Mouse (Mus musculus) midbrain, embryonic 14.5 days (tissue): ENCODE results near the gene Pcx. TPM values are rescaled to one million over a fixed set of nuclear protein-coding genes. Genes with fewer than 3 reads are reported as not detected.
"Not testable (repeated sequence)": the region's sequence is repeated elsewhere in the genome, so short reads cannot be mapped to it uniquely, and the experiment has no call there.

Experiments
- ATAC-seq: fragments of 200-750 bp; cut with Nextera tagmentation; 2 replicates; pipeline ENCODE4 v1.8.0; 2017; ENCODE audit warnings: moderate number of reproducible peaks, moderate library complexity; ENCODE audit not compliant: low FRiP score, low TSS enrichment
- DNase-seq: peaks from one replicate; pipeline ENCODE4 v3.0.0-alpha.2; 2015
- H3K27ac ChIP-seq: fragments of 300-500 bp; sonication (generic); replicated peaks from 2 replicates; pipeline ENCODE4 v1.5.1; 2014; ENCODE audit warnings: mild to moderate bottlenecking, low read depth, low read length, moderate library complexity
- H3K27me3 ChIP-seq: fragments of 300-500 bp; sonication (generic); 2 replicates; pipeline ENCODE4 v1.6.1; 2014; ENCODE audit warnings: low read length, control low read depth, mixed read lengths; ENCODE audit not compliant: control insufficient read depth, insufficient read depth
- H3K36me3 ChIP-seq: fragments of 300-500 bp; sonication (generic); 2 replicates; pipeline ENCODE4 v1.6.1; 2014; ENCODE audit warnings: low read length, control low read depth; ENCODE audit not compliant: control insufficient read depth, insufficient read depth
- H3K4me1 ChIP-seq: fragments of 300-500 bp; sonication (generic); 2 replicates; pipeline ENCODE4 v1.6.1; 2014; ENCODE audit warnings: mild to moderate bottlenecking, antibody characterized with exemption, low read length, control low read depth; ENCODE audit not compliant: control insufficient read depth, insufficient read depth
- H3K4me2 ChIP-seq: fragments of 300-500 bp; sonication (generic); 2 replicates; pipeline ENCODE4 v1.6.1; 2014; ENCODE audit warnings: mild to moderate bottlenecking, low read length, moderate library complexity
- H3K4me3 ChIP-seq: fragments of 300-500 bp; sonication (generic); replicated peaks from 2 replicates; pipeline ENCODE4 v1.5.1; 2014; ENCODE audit warnings: low read depth, low read length
- H3K9ac ChIP-seq: fragments of 300-500 bp; sonication (generic); replicated peaks from 2 replicates; pipeline ENCODE4 v1.6.1; 2014; ENCODE audit warnings: mild to moderate bottlenecking, low read length, moderate library complexity
- H3K9me3 ChIP-seq: fragments of 300-500 bp; sonication (generic); 2 replicates; pipeline ENCODE4 v1.6.1; 2016; ENCODE audit warnings: low read length, control low read depth, mixed read lengths; ENCODE audit not compliant: control insufficient read depth
- WGBS: fragments of 180-500 bp; shearing (Covaris S2); extraction: QIAGEN DNeasy Blood & Tissue Kit; methylation state at CpG from one replicate; pipeline ENCODE4 v1.1.7; 2014; 5-methylcytosine and 5-hydroxymethylcytosine counted together
- polyA plus RNA-seq: library from polyadenylated mRNA; unstranded; fragments of >200 nt; fragmentation: Nextera tagmentation; extraction: Ambion mirVana; gene quantifications from 2 replicates; pipeline ENCODE4 v1.2.1, GENCODE M21; 2014

Pcx gene
- polyA plus RNA-seq, 1 experiment from 2014 or later, result 20.5 TPM

- Histone ChIP-seq H3K36me3 (no peaks in the 10 kb centered on the region), H3K4me1 (no peaks in the 10 kb centered on the region), H3K9me3 (no peaks in the 10 kb centered on the region), H3K9ac (no peak overlapping the region), H3K4me3 (no peak overlapping the region), H3K4me2 (no peak overlapping the region), H3K27ac (no peak overlapping the region), H3K27me3 (no peaks in the 10 kb centered on the region)
- DNase-seq (no peak), ATAC-seq (no peak)
- WGBS, result 88% methylated on average over 1 of the region's 1 CpGs
These were observed 63.0 kb downstream of the Pcx start for GRCm38 (mm10) chr19:4573241-4573640.

GRCm38 (mm10) chr19:4578799-4579198 lies 68.5 kb downstream of the Pcx start:
- Histone ChIP-seq H3K27me3 (no peaks in the 10 kb centered on the region), H3K9me3 (no peaks in the 10 kb centered on the region), H3K27ac (no peak overlapping the region), H3K36me3 (no peaks in the 10 kb centered on the region), H3K4me2 (no peak overlapping the region), H3K9ac (no peak overlapping the region), H3K4me3 (no peak overlapping the region), H3K4me1 (no peaks in the 10 kb centered on the region)
- ATAC-seq (no peak), DNase-seq (no peak)
- 80% methylated on average over 2 of the region's 2 CpGs for WGBS

GRCm38 (mm10) chr19:4579296-4579695 lies 69.0 kb downstream of the Pcx start:
- ATAC-seq (no peak), DNase-seq (no peak)
- H3K9me3 ChIP-seq, result no peaks in the 10 kb centered on the region
- H3K27me3 ChIP-seq, result no peaks in the 10 kb centered on the region
- no peaks in the 10 kb centered on the region for H3K4me1 ChIP-seq
- H3K36me3 ChIP-seq, result no peaks in the 10 kb centered on the region
- H3K9ac ChIP-seq, result no peak overlapping the region
- no peak overlapping the region for H3K4me2 ChIP-seq
- H3K27ac ChIP-seq, result no peak overlapping the region
- 84% methylated on average over 5 of the region's 5 CpGs for WGBS
- H3K4me3 ChIP-seq, result no peak overlapping the region

GRCm38 (mm10) chr19:4583856-4584255 lies 73.6 kb downstream of the Pcx start:
- 75% methylated on average over 2 of the region's 2 CpGs for WGBS
- Histone ChIP-seq H3K27ac (no peak overlapping the region), H3K4me3 (no peak overlapping the region), H3K9me3 (no peaks in the 10 kb centered on the region), H3K4me2 (no peak overlapping the region), H3K9ac (no peak overlapping the region), H3K27me3 (no peaks in the 10 kb centered on the region), H3K4me1 (no peaks in the 10 kb centered on the region), H3K36me3 (no peaks in the 10 kb centered on the region)
- no peak for DNase-seq
- ATAC-seq, result no peak

GRCm38 (mm10) chr19:4586783-4587182 lies 76.5 kb downstream of the Pcx start:
- not testable (repeated sequence) for ATAC-seq

GRCm38 (mm10) chr19:4587426-4587825 lies 77.2 kb downstream of the Pcx start:
- DNase-seq, result no peak
- Histone ChIP-seq H3K36me3 (no peaks in the 10 kb centered on the region), H3K4me2 (no peak overlapping the region), H3K4me1 (no peaks in the 10 kb centered on the region), H3K4me3 (no peak overlapping the region), H3K9me3 (no peaks in the 10 kb centered on the region), H3K27me3 (no peaks in the 10 kb centered on the region), H3K27ac (no peak overlapping the region), H3K9ac (no peak overlapping the region)
- 74% methylated on average over 2 of the region's 2 CpGs for WGBS
- ATAC-seq, result no peak

More at GRCm38 (mm10) chr19:4586783-4587182, 76.5 kb downstream of the Pcx start:
- DNase-seq, H3K27ac ChIP-seq, H3K4me2 ChIP-seq, H3K4me1 ChIP-seq, H3K9me3 ChIP-seq, H3K9ac ChIP-seq, H3K36me3 ChIP-seq, H3K27me3 ChIP-seq, H3K4me3 ChIP-seq: not testable (repeated sequence)

- Histone ChIP-seq H3K9me3 (no peaks in the 10 kb centered on the region), H3K9ac (no peak overlapping the region), H3K4me1 (no peaks in the 10 kb centered on the region), H3K4me2 (no peak overlapping the region), H3K27me3 (no peaks in the 10 kb centered on the region), H3K27ac (no peak overlapping the region), H3K36me3 (no peaks in the 10 kb centered on the region), H3K4me3 (no peak overlapping the region)
- 68% methylated on average over 3 of the region's 3 CpGs for WGBS
- ATAC-seq, result no peak
- DNase-seq, result no peak
These were observed 78.2 kb downstream of the Pcx start for GRCm38 (mm10) chr19:4588430-4588829.

GRCm38 (mm10) chr19:4589081-4589480 lies 78.8 kb downstream of the Pcx start:
- H3K36me3 ChIP-seq, result no peaks in the 10 kb centered on the region
- no peaks in the 10 kb centered on the region for H3K4me1 ChIP-seq
- no peak overlapping the region for H3K4me2 ChIP-seq
- no peak for ATAC-seq
- no peak overlapping the region for H3K27ac ChIP-seq
- 70% methylated on average over 1 of the region's 1 CpGs for WGBS
- no peak for DNase-seq
- no peak overlapping the region for H3K9ac ChIP-seq
- H3K4me3 ChIP-seq, result no peak overlapping the region
- H3K27me3 ChIP-seq, result no peaks in the 10 kb centered on the region
- no peaks in the 10 kb centered on the region for H3K9me3 ChIP-seq

GRCm38 (mm10) chr19:4590025-4590424 lies 79.8 kb downstream of the Pcx start:
- WGBS, result 93% methylated on average over 3 of the region's 3 CpGs
- no peak overlapping the region for H3K4me2 ChIP-seq
- ATAC-seq, result no peak
- H3K36me3 ChIP-seq, result no peaks in the 10 kb centered on the region
- H3K4me3 ChIP-seq, result no peak overlapping the region
- H3K4me1 ChIP-seq, result no peaks in the 10 kb centered on the region
- H3K9me3 ChIP-seq, result no peaks in the 10 kb centered on the region
- H3K27ac ChIP-seq, result no peak overlapping the region
- no peak for DNase-seq
- no peak overlapping the region for H3K9ac ChIP-seq
- no peaks in the 10 kb centered on the region for H3K27me3 ChIP-seq
